Mouse (Mus musculus): Measurements from ENCODE around the gene Cers6.

Gene Cers6

DNA sequence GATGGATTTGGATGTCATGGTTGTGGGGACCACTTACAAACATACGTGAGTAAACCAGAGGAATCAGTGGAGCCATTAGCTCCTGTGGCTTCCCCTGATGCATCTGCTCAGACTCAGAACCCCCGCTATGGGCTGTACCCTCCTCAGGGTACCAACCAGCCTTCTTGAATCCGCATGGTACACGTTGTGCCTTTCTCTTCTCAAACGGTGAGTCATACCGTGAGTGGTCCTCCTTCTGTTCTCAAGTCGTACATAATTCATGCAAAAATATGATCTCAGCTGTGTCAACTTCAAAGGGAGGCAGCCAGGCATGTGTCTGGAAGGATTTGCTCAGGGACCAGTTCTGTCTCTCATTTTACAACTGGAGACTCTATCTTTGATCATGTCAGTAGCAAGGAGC lies 23.3 kb downstream of the Cers6 start:
- no peak for DNase-seq (ENCODE audit: low spot score)

DNA sequence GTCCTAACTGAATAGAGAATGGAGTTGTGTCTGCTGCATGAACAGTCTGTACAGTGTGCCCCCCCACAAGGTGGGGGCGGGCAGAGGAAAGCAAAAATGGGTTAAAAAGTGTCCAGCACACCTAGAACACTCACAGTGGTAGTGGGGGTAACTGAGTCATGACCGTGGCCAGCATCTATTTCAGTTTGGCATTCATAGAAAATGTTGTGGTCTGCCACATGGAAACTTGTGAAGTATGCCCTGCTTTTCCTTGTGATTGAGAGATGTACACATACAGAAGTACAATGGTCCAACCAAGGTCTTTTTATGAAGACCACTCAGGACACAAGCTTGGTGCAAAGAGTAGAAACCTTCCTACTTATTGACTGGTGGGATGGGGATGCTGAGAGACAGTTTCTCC lies 24.0 kb downstream of the Cers6 start:
- DNase-seq (ENCODE audit: low spot score), result no peak

DNA sequence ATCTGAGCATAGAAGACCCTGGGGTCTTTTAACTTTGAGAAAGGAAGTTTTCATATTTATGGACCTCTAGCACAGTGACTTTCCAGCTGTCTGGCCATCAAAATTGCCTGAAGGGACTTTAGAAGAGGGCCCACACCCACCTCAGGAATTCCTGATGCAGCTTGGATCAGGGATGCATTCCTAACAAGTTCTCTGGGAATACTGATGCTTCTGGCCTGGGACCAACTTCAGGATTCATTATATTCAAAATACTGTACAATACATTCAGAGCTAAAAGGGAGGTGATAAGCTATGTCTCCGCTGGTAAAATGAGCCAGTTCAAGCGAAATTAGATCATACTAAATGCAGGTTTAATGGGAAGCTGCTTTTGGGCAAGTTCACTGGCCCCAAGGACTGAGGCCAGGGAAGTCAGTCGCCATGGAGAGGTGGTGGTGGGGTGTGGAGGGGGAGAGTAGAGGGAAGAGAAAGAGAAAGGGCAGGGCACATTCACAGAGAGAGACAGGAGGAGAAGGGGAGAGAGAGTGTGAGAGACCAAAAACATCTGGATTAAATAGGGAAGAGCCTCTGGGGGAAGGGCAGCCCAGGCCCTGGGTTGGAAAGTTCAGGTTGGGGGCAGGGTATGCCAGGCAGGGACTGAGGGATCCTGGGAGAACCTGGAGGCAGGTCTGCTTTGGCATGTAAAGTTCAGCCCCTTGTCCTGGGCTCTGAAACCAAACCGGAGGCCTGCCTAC lies 24.7 kb downstream of the Cers6 start:
- no peak for DNase-seq (ENCODE audit: low spot score)

- no peak for DNase-seq (ENCODE audit: low spot score)
Measured at GRCm38 (mm10) chr2:68886661-68887060, 25.4 kb downstream of the Cers6 start.

DNA sequence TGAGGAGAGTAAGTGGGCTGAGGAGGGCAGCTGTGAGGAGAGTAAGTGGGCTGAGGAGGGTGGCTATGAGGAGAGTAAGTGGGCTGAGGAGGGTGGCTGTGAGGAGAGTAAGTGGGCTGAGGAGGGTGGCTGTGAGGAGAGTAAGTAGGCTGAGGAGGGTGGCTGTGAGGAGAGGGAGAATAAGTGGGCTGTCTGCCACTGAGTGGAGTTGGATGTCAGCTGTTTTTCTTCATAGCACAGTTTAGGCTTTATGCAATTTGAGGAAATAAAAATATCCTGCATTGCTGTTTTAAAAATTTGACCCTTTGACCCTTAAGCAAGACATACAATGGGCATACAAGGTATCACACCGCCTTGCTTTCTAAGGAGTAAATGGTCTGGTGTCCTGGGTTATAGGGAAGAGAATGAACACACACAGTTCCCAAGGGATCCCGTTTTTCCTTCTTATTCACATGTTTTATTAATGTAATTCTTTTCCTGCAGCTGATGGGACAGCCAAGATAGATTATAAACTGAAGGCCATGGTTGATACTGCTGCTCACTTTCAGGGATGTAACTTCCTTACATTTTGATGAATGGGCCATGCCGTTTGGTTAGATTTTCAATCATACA lies 27.0 kb downstream of the Cers6 start:
- no peak for DNase-seq (ENCODE audit: low spot score)

DNA sequence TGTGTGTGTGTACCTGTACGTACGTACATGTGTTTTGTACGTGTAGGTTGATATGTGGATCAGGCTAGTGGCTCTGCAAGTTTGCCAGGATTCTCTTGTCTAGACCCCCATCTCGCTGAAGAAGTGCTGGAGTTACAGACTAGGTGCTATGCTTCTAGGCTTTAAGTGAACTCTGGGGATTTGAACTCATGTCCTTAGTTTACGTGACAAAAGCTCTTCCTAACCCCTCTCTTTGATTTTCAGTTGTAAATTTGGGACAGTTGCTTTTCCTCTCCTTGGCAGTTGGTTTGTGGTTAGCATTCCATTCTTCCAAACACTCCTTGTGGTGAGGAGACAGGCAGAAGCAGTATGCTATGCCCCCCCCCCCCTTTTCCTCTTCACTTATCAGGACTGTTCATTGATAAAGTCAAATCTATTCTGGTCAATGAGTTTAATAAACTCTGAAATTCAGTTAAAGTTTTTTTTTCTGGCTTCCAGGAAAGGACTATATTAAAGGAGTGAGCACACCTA lies 28.5 kb downstream of the Cers6 start:
- DNase-seq (ENCODE audit: low spot score), result no peak

DNA sequence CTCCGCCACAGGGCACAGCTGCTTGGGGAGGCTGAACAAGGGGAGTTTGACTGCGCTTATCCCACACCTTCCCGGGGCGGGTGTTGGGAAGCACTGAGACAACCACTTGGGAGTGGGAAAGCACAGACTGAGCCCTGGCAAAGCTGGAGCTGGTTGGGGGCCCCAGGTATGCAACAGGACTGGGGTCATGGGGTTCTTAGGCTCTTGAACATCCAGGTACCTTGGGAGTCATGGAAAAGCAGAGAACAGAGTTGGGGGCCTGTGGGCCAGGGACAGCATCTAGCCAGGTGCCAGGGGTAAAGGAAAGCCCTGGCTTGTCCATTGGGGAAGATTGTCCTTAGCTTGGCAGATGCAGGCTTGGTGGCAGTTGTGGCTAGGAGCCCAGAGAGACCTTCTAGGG lies 31.2 kb downstream of the Cers6 start:
- no peak for DNase-seq (ENCODE audit: low spot score)

DNA sequence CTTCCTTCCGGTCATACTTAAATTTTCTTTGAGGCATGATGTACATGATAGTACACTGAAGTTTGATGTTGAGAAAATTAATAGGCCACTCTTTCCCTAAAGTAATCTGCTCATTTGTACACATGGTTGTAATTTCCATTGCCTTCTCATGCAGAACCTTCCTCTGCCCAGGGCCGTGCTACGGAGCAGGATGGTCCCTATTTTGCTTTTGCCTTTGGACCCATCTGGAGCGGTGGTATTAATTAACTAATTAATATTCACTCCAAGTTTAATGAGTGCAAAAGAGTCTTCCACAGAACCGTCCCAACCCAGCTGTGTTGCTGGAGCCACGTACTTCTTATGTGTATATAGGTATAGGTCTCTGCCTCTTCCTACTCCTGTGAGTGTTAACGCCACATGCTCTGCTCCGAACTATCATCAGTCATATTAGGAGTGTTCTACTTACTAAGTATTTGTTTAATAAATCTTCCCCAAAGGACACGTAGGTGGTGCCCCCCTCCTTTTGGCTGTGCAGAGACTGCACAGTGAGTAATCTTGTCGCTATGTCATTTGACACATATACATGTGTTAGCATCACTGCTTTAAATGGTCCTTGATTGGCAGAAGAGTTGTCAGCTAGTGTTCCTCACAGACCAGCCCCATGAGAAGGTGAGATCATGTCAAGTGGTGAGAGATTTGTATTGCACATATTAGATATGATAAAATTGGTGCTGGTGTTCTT lies 34.0 kb downstream of the Cers6 start:
- no peak for DNase-seq (ENCODE audit: low spot score)

DNA sequence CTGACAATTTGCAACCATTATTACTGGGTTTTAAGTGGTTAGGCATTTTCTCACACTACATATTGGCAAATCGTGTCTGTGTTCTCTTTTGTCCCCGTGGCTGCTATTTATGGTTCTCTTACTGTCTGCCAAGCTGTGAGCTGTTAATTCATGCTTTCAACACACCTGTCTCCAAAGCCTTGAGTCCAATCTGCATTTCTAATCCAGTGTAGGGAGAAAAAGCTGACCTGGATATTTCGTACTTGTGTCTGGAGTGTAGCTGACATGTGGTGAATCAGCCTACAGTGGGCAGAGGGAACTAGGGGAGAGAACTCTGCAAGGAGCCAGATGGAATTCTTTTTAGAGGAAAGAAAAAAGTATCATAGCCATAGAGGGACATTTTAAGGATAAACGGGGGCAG lies 35.0 kb downstream of the Cers6 start:
- DNase-seq (ENCODE audit: low spot score), result no peak

DNA sequence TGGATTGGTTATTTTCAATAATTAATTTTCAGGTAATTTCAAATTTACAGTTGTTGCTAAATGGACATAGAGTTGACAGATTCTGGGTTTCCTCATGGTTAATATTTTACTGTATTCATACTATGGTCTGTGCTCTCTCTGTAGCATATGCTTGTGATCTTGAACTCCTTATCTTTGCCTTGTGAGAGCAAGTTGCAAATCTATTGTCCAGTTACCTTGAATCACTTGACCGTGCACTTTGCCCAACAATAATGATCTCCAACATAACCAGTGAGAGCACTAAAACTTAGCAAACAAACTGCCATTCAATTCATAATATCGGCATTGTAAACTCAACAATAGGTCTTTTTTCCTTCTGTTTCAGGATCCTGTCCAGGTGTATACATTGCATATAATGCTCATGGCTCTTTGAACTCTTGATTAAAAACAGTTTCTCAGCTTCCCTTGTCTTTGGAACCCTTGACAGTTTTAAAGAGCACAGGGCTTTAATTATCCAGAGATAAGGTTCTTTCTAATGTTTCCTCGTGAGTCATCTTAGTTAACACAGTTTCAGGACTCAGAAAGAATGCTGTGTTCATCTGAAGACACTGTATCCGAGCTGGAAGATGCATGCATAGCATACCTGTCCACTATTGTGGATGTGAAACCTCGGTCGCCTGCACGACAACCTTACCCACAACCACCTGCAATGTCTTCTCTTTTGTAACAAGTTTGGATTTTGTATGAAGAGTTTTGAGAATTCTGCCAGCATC lies 38.7 kb downstream of the Cers6 start:
- no peak for DNase-seq (ENCODE audit: low spot score)

DNA sequence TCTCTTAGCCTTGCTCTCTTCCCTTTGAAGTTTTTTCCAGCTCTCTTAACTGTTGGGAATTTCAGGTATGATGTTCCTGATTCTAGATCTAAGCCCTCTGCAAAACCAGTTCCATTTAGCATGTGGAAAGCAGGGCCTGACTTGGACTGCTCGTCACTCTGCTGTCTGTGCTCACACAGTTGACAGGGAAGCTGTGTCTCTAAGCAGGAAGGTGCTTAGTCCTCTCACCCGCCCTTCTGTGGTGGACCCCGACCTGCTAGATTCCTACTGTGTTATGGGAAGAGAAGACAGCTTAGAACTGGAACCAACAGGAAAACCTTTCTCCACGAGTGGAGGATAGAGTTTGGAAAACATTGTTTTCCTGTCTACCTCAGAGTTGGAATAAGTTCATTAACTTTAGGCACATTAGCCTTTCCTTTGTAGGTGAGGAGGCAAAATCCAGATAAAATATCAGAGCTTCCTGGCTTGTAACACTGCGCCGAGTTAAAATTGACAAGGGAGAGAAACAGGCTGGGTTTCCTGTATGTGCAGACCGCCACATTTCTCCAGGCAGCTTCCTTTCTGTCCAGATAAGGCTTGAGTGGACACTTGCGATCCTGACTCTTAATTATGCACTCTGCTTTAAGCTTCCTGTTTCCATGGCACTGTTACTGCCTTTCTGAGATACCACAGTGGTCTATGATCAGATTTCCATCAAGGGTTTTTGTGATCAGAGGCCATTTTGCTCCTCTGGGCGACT lies 39.6 kb downstream of the Cers6 start:
- no peak for DNase-seq (ENCODE audit: low spot score)

DNA sequence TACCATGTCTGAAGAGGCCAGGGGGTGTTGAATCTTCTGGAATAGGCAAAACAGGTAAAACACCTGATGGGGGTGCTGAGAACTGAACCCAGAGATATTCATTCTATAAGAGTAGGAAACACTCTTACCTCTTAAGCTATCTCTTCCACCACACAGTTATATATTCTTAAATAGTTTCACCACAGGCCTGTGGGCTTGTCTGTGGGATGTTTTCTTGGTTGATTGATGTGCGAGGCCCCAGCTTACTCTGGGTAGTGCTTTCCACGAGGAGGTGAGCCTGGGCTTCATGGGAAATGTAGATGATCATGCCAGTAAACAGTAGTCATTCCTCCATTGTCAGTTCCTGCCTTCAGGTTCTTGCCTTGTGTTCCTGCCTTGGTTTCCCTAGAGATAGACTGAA lies 40.5 kb downstream of the Cers6 start:
- no peak for DNase-seq (ENCODE audit: low spot score)

GRCm38 (mm10) chr2:68902546-68902945 lies 41.3 kb downstream of the Cers6 start:
- no peak for DNase-seq (ENCODE audit: low spot score)

DNA sequence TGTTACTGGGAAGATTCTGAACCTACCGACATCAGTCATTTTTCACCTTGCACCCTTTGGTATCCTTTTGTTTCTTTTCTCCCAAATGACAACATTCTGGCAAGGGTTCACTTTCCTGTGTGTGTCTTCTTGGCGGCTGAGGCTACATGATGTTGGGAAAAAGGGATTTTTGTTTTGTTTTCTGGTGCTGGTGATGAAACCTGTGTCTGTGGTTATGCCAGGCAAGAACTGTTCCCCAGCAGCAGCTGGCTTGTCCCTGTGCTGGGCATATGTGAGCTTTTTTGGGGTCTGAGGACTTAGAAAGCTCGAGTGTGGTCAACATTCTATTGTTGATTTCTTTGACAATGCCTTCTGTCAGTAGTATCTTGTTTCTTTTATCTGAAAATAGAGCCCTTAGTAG lies 45.7 kb downstream of the Cers6 start:
- DNase-seq (ENCODE audit: low spot score), result no peak

DNA sequence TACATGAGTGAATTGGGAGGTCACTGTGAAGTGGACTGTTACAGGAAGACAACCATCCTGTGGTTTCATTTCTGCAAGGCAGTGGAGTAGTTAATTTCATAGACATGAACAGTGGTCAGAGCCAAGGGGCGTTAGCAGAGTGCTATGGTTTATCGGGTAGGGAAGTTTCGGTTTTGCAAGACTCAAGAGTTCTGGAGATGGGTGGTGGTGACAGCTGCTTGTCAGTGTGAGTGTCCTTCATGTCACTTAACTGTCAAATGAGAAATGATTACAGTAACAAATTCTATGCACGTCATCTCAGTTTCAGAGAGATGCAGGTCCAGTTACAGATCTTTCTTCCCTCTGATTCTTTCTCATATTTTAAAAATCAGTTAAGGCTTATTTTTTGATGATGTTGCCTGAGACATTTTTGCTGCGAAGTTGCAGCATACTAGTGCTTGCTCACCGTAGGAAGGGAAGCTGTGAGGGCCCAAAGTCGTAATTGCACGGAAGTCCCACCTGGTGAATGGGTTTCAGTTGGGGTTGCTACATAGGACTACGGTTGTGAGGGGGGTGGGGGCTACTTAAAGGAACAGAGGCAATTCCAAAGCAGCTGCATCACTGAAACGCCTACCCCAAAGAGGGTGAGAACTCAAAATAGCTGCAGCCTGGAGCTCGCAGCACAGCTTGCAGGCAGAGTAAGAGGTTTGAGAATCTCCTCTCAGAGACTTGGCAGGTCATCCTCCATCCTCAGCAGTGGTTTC lies 46.7 kb downstream of the Cers6 start:
- peak; percentile 2 for DNase-seq (ENCODE audit: low spot score)

DNA sequence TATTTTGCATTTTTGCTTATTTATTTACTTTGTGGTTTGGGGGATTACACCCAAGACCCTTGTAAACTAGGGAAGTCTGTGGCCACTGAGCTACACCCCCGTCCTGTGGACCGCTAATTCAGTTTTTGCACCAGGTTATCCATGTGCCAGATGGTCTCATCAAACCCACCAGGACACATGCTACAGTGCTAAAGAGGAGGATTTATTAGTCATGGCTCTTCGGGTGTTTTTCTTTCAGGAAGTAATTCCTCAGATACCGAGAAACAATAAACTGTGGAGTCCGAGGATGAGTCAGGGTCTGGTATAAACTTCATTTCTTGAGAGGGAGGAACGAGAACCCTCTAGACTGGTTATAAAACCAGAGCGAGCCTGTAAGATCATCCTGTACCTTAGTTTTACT lies 49.5 kb downstream of the Cers6 start:
- DNase-seq (ENCODE audit: low spot score), result no peak

GRCm38 (mm10) chr2:68911587-68912483 lies 50.6 kb downstream of the Cers6 start:
- DNase-seq (ENCODE audit: low spot score), result no peak

GRCm38 (mm10) chr2:68915742-68916141 lies 54.5 kb downstream of the Cers6 start:
- DNase-seq (ENCODE audit: low spot score), result no peak

- no peak for DNase-seq (ENCODE audit: low spot score)
Measured at GRCm38 (mm10) chr2:68916299-68916698, 55.1 kb downstream of the Cers6 start.

- DNase-seq (ENCODE audit: low spot score), result no peak
Measured at GRCm38 (mm10) chr2:68917010-68917409, 55.8 kb downstream of the Cers6 start.

Measured in spleen, adult 12 weeks (tissue).